Mouse (Mus musculus): Measurements from ENCODE around the gene Tgm2.

DNA sequence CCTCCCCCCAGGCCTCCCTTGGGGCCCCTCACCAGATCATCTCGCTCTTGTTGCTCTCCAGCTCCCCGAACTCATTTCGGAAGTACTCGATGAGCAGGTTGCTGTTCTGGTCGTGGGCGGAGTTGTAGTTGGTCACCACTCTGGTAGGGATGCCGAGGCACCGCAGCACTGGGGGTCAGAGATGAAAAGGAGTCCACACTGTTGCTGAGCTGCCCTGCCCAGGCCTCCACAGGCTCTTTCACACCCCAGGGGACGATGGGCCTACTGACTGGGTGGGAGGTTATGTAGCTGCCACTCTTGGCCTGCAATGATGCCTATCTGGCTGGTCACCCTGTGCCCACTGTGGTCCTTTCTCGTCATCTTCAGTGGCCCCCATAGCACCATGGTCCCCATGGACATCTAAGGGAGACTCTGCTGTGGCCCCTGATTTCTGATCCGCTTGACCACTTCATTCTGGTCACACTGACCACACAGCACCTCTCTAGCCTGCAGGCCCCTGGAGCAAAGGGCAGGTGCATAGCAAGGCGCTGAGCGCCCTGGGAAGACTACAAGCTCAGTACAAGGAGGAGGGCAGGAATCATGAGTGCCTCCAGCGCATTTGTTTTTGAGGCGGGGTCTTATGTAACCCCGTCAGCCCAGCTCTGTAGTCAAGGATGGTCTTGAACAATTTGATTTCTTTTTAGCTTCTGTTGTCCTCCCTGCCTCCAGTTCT, 16.8 kb downstream of the Tgm2 start:
- TF ChIP-seq POLR2A (IDR thresholded peaks at IDR 0.05; ENCODE audit: low read depth, low read length) (no peak), CTCF (IDR thresholded peaks at IDR 0.05; ENCODE audit: borderline replicate concordance, insufficient read depth, low read length) (no peak)
